19 mouse cellular contexts compared by ENCODE assay signal in genomic region chr13:9297689-9298088, GRCm38 (mm10).
"Had no signal": no experiment of that assay in that cellular context is flagged by ENCODE, and none has a peak within 500 bp of the region (broad histone marks: within the 10 kb centered on the region; RNA-seq: fewer than 3 reads in every experiment).

No protein-coding gene starts in this region.

- H3K4me3 ChIP-seq: kidney, embryonic 15.5 days; limb, embryonic 10.5 days; limb, embryonic 13.5 days; liver, embryonic 12.5 days; liver, embryonic 15.5 days; lung, embryonic 15.5 days; megakaryocyte, embryonic 14.5 days; midbrain, embryonic 10.5 days; midbrain, embryonic 13.5 days; neural tube, embryonic 12.5 days had no signal

- H3K4me1 ChIP-seq: kidney, embryonic 15.5 days; limb, embryonic 10.5 days; limb, embryonic 13.5 days; liver, embryonic 12.5 days; liver, embryonic 15.5 days; midbrain, embryonic 13.5 days; neural tube, embryonic 12.5 days had no signal

- DNase-seq: kidney, adult 8-10 months; kidney, postnatal 10 days; kidney, postnatal 36 days; liver; lung, adult 18-20 months; lung, postnatal 10 days; lung, postnatal 36 days; thymus, adult 18-20 months; thymus, postnatal 14 days had no signal

- H3K36me3 ChIP-seq: kidney, embryonic 15.5 days; limb, embryonic 10.5 days; limb, embryonic 13.5 days; liver, embryonic 12.5 days; liver, embryonic 15.5 days; lung, embryonic 15.5 days; midbrain, embryonic 10.5 days; midbrain, embryonic 13.5 days; neural tube, embryonic 12.5 days had no signal

- H3K27ac ChIP-seq: kidney, embryonic 15.5 days; limb, embryonic 10.5 days; limb, embryonic 13.5 days; liver, embryonic 12.5 days; liver, embryonic 15.5 days; lung, embryonic 15.5 days; midbrain, embryonic 10.5 days; midbrain, embryonic 13.5 days; neural tube, embryonic 12.5 days had no signal

- H3K27me3 ChIP-seq: kidney, embryonic 15.5 days; limb, embryonic 13.5 days; liver, embryonic 12.5 days; liver, embryonic 15.5 days; lung, embryonic 15.5 days; megakaryocyte, embryonic 14.5 days; midbrain, embryonic 13.5 days; neural tube, embryonic 12.5 days had no signal

- ATAC-seq: liver, embryonic 12.5 days; midbrain, embryonic 13.5 days had no signal
